Mouse (Mus musculus): ENCODE measurements around the gene Peg3.

GRCm38 (mm10) chr7:6753440-6753839 lies 23.2 kb upstream of the Peg3 start:
- TF ChIP-seq POLR2A (IDR thresholded peaks at IDR 0.05; ENCODE audit: borderline replicate concordance, control insufficient read depth, low read depth, low read length) (no peak), CTCF (IDR thresholded peaks at IDR 0.05; ENCODE audit: control insufficient read depth, insufficient read depth, low read length) (no peak)
